Mouse (Mus musculus) intestine, embryonic 14.5 days (tissue): ENCODE measurements around the gene Rpl28. TPM values are rescaled to one million over a fixed set of nuclear protein-coding genes. Genes with fewer than 3 reads are reported as not detected.

Source experiments
- ATAC-seq: fragments of 200-750 bp; cut with Nextera tagmentation; replicated peaks from 2 replicates; pipeline ENCODE4 v1.8.0; 2017; ENCODE audit warnings: low read depth, moderate number of reproducible peaks, moderate TSS enrichment, moderate library complexity; ENCODE audit not compliant: low FRiP score, low TSS enrichment
- DNase-seq: peaks from one replicate; pipeline ENCODE4 v3.0.0-alpha.2; 2018; ENCODE audit warnings: low spot score
- H3K27ac ChIP-seq: fragments of 300-500 bp; sonication (generic); 2 replicates; pipeline ENCODE4 v1.5.1; 2014; ENCODE audit warnings: low read depth, mild to moderate bottlenecking, control low read depth
- H3K27me3 ChIP-seq: fragments of 300-500 bp; sonication (generic); replicated peaks from 2 replicates; pipeline ENCODE4 v1.6.1; 2014; ENCODE audit warnings: low read length, control low read depth; ENCODE audit not compliant: control insufficient read depth, insufficient read depth
- H3K36me3 ChIP-seq: fragments of 300-500 bp; sonication (generic); 2 replicates; pipeline ENCODE4 v1.6.1; 2014; ENCODE audit warnings: low read length, control low read depth; ENCODE audit not compliant: control insufficient read depth, insufficient read depth
- H3K4me1 ChIP-seq: fragments of 300-500 bp; sonication (generic); replicated peaks from 2 replicates; pipeline ENCODE4 v1.6.1; 2014; ENCODE audit warnings: low read length, control low read depth, mixed read lengths; ENCODE audit not compliant: control insufficient read depth, insufficient read depth
- H3K4me2 ChIP-seq: fragments of 300-500 bp; sonication (generic); 2 replicates; pipeline ENCODE4 v1.6.1; 2014; ENCODE audit warnings: low read length
- H3K4me3 ChIP-seq: fragments of 300-500 bp; sonication (generic); 2 replicates; pipeline ENCODE4 v1.5.1; 2014; ENCODE audit warnings: low read depth, low read length, control low read depth, mixed read lengths
- H3K9ac ChIP-seq: fragments of 300-500 bp; sonication (generic); 2 replicates; pipeline ENCODE4 v1.6.1; 2014; ENCODE audit warnings: mild to moderate bottlenecking, low read length
- H3K9me3 ChIP-seq: fragments of 300-500 bp; sonication (generic); 2 replicates; pipeline ENCODE4 v1.6.1; 2016; ENCODE audit warnings: low read length, control low read depth; ENCODE audit not compliant: control insufficient read depth
- WGBS: fragments of 180-500 bp; shearing (Covaris S2); extraction: QIAGEN DNeasy Blood & Tissue Kit; methylation state at CpG from one replicate; pipeline ENCODE4 v1.1.7; 2014; 5-methylcytosine and 5-hydroxymethylcytosine counted together
- polyA plus RNA-seq: library from polyadenylated mRNA; unstranded; fragments of >200 nt; fragmentation: Nextera tagmentation; extraction: Ambion mirVana; gene quantifications from 2 replicates; pipeline ENCODE4 v1.2.1, GENCODE M21; 2014

Rpl28 gene
- polyA plus RNA-seq, 1 experiment from 2014 or later, result 321 TPM

- ATAC-seq, result peak; percentile 73
- Histone ChIP-seq H3K27me3 (no peaks in the 10 kb centered on the region), H3K9ac (peak overlapping the region; percentile 36), H3K27ac (peak overlapping the region; percentile 57; the same call in 1 of the 2 replicates), H3K4me3 (peak overlapping the region; percentile 35), H3K36me3 (no peaks in the 10 kb centered on the region; the same call in 1 of the 2 replicates), H3K4me1 (peaks cover 17% of the 10 kb centered on the region; the same call in 1 of the 2 replicates), H3K9me3 (no peaks in the 10 kb centered on the region), H3K4me2 (peak overlapping the region; percentile 64)
- 2% methylated on average over 30 of the region's 30 CpGs for WGBS
- peak; percentile 89 for DNase-seq
Observed at GRCm38 (mm10) chr7:4751971-4752820, 40.5 kb upstream of the Rpl28 start.

GRCm38 (mm10) chr7:4752821-4753570 is 39.7 kb upstream of the Rpl28 start, which contains the start of gene Cox6b2:
Gene Cox6b2 (minus strand): TSS chr7:4753094.
- no peaks in the 10 kb centered on the region for H3K9me3 ChIP-seq
- H3K36me3 ChIP-seq, result no peaks in the 10 kb centered on the region
- H3K27me3 ChIP-seq, result no peaks in the 10 kb centered on the region
- peaks cover 17% of the 10 kb centered on the region; the same call in 1 of the 2 replicates for H3K4me1 ChIP-seq
- ATAC-seq, result peak; percentile 90
- peak within 1 kb of the TSS; percentile 64 for H3K4me2 ChIP-seq
- 5% methylated on average over 24 of the region's 24 CpGs for WGBS
- H3K4me3 ChIP-seq, result peak within 1 kb of the TSS; percentile 35
- H3K27ac ChIP-seq, result peak within 1 kb of the TSS; percentile 57; the same call in 1 of the 2 replicates
- H3K9ac ChIP-seq, result peak within 1 kb of the TSS; percentile 36
- DNase-seq, result peak; percentile 94

GRCm38 (mm10) chr7:4759670-4760069 is 33.0 kb upstream of the Rpl28 start:
- H3K4me2 ChIP-seq, result no peak overlapping the region
- 50% methylated on average over 1 of the region's 1 CpGs for WGBS

GRCm38 (mm10) chr7:4764946-4765710 is 27.5 kb upstream of the Rpl28 start:
- WGBS, result 17% methylated on average over 4 of the region's 4 CpGs
- Histone ChIP-seq H3K27ac (no peak overlapping the region), H3K9me3 (no peaks in the 10 kb centered on the region), H3K9ac (no peak overlapping the region), H3K27me3 (no peaks in the 10 kb centered on the region), H3K4me3 (no peak overlapping the region), H3K36me3 (no peaks in the 10 kb centered on the region), H3K4me2 (no peak overlapping the region), H3K4me1 (0 out of 2 replicates have a peak, but pooled peaks cover 2% of the 10 kb centered on the region)
- ATAC-seq, result no peak
- DNase-seq, result no peak

More at GRCm38 (mm10) chr7:4759670-4760069, 33.0 kb upstream of the Rpl28 start:
- Histone ChIP-seq H3K27me3 (no peaks in the 10 kb centered on the region), H3K4me3 (no peak overlapping the region), H3K27ac (no peak overlapping the region), H3K9me3 (no peaks in the 10 kb centered on the region), H3K4me1 (0 out of 2 replicates have a peak, but pooled peaks cover under 1% of the 10 kb centered on the region), H3K36me3 (no peaks in the 10 kb centered on the region), H3K9ac (no peak overlapping the region)
- ATAC-seq (no peak), DNase-seq (no peak)

GRCm38 (mm10) chr7:4771202-4771601 is 21.5 kb upstream of the Rpl28 start, which contains the start of gene Fam71e2:
Gene Fam71e2 (minus strand): TSS chr7:4771302.
- DNase-seq, result no peak
- no peak for ATAC-seq
- Histone ChIP-seq H3K4me2 (no peak within 1 kb of the TSS), H3K9me3 (no peaks in the 10 kb centered on the region), H3K36me3 (no peaks in the 10 kb centered on the region), H3K27ac (no peak within 1 kb of the TSS), H3K9ac (no peak within 1 kb of the TSS), H3K4me1 (no peaks in the 10 kb centered on the region), H3K27me3 (peaks cover 16% of the 10 kb centered on the region), H3K4me3 (no peak within 1 kb of the TSS)
- 75% methylated on average over 4 of the region's 5 CpGs for whole genome bisulfite sequencing

- no peak for DNase-seq
- WGBS, result 45% methylated on average over 10 of the region's 10 CpGs
- no peak for ATAC-seq
- Histone ChIP-seq H3K4me2 (no peak overlapping the region), H3K27me3 (peaks cover 44% of the 10 kb centered on the region), H3K36me3 (no peaks in the 10 kb centered on the region), H3K9ac (no peak overlapping the region), H3K27ac (no peak overlapping the region), H3K4me1 (peaks cover 15% of the 10 kb centered on the region), H3K4me3 (no peak overlapping the region), H3K9me3 (no peaks in the 10 kb centered on the region)
Observed at GRCm38 (mm10) chr7:4776131-4776530, 16.5 kb upstream of the Rpl28 start.

- DNase-seq (peak; percentile 79), ATAC-seq (peak; percentile 51)
- H3K4me3 ChIP-seq, result peak overlapping the region; percentile 30
- H3K4me1 ChIP-seq, result peaks cover 18% of the 10 kb centered on the region
- H3K27ac ChIP-seq, result no peak overlapping the region
- H3K9ac ChIP-seq, result 0 out of 2 replicates have a peak overlapping the region, but pooled peaks have one; percentile 22
- no peaks in the 10 kb centered on the region for H3K36me3 ChIP-seq
- WGBS, result 3% methylated on average over 42 of the region's 56 CpGs
- H3K27me3 ChIP-seq, result peaks cover 44% of the 10 kb centered on the region
- no peaks in the 10 kb centered on the region for H3K9me3 ChIP-seq
- H3K4me2 ChIP-seq, result peak overlapping the region; percentile 53
Observed at GRCm38 (mm10) chr7:4776861-4777830, 15.5 kb upstream of the Rpl28 start.
